Mouse (Mus musculus): ENCODE results near the gene Cxcr4.

Gene Cxcr4

DNA sequence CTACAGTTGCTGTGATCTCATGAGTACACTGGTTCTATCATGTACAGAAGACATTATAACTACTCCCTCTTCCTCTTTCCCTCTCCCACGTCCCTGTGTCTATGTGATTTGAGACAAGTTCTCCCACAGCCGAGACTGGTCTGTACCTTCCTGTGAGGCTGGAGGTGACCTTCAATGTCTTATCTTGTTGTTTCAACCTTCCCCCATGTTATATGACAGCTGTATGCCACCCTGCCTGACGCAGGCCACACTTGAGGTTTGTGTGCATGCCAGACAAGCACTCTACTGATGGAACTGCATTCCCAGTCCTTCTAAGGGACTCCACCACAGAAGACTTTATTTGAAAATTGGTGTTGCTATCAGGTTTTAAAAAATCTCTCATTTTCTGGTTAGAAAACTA, 21.1 kb downstream of the Cxcr4 start:
- no peak for DNase-seq (ENCODE audit: low spot score in 2 of 2)

DNA sequence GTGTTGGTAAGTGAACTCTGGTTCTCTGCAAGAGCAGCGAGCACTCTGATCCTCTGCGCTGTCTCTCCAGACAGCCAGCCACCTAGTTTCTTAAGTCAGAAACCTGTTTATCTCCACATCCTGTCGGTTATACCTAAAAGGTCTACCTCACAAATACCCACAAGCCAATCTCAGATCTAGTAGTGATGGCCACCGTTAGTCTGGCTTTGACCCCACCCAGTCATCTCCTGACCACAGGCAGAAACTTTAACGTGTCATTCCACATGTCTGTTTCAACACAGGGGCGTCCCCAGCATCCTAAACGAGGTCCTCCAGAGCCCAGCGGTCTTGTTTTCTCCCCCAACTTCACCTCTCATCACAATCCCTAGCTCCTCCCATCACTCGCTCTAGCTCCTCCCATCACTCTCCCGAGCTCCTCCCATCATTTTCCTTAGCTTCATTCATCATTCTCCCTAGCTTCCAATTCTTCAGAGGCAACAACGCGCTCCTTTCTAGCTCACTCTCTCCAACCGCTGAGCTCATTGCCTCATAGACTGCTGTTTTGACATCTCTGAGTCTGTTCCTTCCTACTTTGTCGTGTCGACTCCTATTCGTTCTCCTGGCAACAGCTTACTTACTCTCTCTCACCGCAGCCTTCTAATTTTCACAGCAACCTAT, 22.0 kb downstream of the Cxcr4 start:
- DNase-seq (ENCODE audit: low spot score in 2 of 2), result no peak

DNA sequence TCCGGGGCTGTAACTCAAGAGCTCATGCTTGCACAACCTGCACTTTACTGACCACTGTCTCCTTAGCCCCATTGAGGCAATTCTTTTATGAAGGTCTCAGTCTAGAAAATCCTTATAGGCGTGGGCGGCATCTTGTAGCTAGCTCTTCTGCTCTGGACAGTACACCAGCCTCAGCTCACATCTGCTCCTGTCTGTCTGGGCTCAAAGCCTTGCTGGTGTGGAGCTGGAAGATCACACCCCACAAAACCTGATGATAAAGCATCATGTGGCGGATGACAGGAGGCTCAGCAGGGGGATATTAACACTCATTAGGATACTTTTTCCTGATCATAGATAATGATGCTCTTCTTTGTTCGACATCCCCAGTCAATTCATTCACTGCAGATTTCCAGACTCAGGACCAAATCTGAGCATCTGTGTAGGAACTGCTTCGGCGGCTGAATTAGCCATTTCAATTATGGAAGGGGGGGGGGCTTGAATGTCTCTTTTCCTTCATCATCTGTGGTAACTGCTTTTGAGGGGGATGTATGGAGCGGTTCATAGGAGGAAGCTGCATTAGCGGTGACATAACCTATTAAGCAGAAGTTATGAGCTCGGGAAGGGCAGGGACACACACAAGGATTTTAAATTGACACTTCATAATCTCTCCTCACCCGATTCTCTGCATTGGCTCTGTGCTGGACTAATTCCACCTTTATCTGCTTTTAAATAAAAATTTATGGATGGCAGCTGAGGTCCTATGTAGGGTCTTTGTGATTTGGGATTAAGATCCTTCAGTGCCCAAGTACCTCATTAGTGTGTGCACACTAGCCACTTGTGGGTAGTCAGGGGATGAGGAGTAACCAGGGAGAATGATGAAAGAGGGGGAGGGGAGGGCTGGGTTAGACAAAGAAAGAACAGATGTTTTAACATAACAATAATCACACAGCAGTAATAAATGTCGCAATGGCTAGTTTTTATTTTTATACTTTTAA, 24.6 kb downstream of the Cxcr4 start:
- no peak for DNase-seq (ENCODE audit: low spot score in 2 of 2)

DNA sequence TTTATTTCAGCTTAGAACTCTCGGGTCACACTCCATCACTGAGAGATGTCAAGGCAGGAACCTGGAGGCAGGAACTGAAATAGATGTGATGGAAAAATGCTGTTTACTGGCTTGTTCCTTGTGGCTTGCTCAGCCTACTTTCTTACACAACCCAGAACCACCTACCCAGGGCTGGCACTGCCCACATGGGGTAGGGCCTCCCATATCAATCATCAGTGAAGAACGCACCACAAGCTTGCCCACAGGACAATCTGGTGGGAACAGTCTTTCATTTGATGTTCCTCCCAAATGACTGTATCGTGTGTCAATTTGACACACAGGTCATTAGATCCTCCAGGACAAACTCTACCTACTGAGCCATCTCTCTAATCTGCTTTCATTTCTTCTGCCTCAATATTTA, 28.2 kb downstream of the Cxcr4 start:
- DNase-seq (ENCODE audit: low spot score in 2 of 2), result no peak

DNA sequence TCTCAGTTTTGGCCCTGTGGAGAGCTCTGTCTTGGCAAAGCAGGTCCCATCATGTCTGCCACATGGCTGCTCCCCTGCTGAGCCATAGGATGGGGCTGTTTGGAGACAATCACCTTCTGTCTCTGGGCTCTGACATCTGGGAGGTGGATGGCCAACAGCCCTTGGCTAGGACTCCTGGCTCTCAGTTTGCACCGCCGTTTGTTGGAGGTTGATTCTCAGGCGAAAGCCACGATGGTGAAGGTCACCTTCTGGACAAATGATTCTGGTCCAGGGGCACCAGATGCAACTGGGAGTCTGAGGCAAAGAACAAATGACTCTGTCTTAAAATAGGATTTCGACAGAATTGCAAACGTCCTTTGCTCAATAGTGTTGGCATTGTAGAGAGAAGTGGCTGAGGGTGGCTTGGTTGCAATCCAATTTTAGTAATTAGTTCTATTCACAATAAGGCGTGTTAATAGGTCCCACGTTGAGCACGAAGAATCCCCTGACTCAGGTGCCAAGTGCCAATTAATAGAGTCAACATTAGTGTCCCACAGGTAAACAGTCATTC, 30.7 kb downstream of the Cxcr4 start:
- no peak for DNase-seq (ENCODE audit: low spot score in 2 of 2)

DNA sequence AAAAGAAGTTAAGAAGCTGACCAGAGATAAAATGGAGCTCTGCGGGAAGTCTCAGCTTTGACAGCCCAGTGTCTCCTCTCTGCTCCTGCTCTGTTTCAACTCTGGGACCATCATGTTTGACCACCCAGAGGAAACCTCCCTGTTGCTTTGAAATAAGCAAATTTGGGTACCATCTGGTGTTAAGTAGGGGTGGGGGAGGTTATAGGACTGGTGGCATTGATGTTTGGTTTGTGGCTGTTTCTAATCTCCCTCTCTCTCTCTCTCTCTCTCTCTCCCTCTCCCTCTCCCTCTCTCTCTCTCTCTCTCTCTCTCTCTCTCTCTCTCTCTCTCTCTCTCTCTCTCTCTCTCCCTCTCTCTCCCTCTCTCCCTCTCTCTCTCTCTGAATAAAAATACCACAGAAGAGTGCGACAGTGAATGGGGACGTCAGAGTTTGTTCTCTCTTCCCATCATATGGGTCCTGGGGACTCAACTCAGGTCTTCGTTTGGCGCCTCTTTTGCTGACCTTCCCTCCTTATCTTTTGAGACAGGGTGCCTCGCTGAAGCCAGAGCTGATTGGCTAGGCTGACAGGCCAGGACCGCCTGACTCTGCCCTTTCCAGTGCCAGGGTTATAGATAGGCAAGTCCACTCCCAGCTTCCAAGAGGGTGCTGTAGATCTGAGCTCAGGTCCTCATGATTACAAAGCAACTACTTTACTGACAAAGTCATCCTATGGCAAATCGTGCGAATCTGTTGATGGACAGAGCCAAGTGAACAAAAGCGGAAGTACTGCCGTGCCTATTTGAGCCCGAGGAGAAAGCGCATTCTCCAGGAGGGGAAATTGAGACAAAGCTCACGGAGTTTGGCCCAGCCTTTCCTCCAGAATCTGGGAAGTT, 31.4 kb downstream of the Cxcr4 start:
- DNase-seq (ENCODE audit: low spot score in 2 of 2), result no peak

DNA sequence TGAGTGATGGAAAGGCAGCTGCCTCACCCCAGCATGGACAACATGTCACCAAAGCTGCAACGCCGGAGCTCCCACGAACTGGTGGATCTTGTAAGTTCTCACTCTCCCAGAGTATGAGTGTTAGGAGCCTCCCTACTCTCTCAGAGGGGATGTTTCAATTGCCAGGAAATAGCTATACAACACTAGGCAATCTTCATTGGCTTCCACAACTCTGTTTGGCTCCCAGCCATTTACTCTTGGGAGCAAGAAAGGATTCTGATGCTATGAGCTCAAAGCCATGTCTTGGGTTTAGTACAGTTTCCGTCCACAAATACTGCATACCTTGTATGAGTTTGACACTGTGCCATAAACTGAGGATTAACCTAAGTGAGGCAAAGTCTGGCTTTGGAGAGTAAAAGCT, 34.1 kb downstream of the Cxcr4 start:
- no peak for DNase-seq (ENCODE audit: low spot score in 2 of 2)

DNA sequence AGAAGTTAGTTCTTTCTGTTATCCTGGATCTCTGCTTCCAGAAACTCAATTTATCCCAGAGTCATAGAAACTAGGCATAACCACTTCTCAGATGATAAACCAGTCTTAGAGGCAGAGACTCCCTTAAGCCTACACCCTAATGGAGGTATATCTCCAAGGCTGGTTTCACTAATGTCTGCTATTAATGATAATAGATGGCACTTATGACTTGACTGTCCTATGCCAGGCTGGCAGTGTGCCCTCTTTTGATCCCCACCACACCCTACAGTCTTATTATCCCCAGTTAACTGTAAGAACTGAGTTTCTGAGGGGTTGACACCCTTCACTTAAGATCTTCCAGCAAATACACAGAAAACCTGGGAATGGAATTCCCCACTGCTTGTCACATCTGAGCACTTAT, 39.5 kb downstream of the Cxcr4 start:
- DNase-seq (ENCODE audit: low spot score in 2 of 2), result no peak

DNA sequence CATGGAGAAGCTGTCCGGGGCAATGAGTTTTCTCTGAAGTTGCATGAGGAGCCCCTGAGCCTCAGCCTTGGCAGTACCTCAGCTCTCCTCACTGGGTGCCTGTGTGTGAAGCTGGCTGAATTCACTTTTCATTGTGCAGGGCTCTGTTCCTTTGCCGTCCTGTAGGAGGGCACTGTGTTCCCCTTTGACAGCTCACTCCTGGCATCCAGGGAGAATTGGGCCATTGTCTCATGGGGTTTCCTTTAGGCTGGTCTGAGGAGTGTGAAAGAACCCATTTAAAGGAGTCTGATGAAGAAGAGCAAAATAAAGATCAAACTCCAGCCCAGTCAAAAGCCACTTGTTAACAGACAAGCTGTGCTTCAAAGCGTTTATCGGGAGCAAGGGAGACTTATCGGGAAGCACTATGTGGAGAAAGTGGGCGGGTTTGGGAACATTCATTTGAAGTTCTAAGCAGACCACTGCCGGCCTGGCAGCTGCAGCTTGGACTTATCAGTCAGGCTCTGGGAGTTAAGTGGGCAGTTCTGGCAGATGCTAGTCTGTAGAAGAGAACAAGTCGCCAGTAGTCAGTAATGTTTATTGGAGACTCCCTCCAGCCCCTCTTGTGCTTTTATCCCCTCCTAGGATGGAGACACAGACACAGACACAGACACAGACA, 40.2 kb downstream of the Cxcr4 start:
- no peak for DNase-seq (ENCODE audit: low spot score in 2 of 2)

DNA sequence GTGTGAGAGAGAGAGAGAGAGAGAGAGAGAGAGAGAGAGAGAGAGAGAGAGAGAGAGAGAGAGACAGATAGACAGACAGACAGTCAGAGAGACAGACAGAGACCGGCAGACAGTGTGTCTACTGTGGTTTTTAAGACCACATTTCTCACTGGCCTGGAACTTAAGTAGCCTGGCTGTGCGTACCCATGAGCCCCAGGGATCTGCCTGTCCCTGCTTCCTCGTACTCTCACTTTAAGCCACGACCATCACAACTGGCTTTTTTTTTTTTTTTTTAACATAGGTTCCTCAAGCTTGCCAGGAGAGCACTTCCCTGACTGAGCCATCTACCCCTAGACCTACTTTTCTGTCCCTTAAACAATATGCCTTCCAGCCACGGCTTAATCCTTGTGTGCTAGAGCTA, 42.7 kb downstream of the Cxcr4 start:
- no peak for DNase-seq (ENCODE audit: low spot score in 2 of 2)

DNA sequence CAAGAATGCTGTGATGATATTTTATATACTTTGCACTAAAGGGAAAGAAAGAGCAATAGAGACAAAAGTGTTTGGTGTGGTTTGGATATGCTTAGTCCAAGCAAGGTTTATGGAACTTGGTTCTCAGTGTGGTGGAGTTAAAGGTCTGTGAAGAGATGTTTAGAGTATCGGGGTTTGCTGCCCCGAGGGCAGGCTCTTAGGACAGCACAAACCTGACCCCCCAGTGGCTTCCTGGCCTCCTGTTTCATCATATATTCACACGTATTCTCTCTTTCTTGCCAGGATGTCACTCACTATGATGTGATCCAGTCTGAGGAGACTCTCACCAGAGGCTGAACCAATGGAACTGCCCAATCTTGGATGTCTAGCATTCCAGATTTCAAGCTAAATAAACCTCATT, 43.1 kb downstream of the Cxcr4 start:
- DNase-seq (ENCODE audit: low spot score in 2 of 2), result no peak

DNA sequence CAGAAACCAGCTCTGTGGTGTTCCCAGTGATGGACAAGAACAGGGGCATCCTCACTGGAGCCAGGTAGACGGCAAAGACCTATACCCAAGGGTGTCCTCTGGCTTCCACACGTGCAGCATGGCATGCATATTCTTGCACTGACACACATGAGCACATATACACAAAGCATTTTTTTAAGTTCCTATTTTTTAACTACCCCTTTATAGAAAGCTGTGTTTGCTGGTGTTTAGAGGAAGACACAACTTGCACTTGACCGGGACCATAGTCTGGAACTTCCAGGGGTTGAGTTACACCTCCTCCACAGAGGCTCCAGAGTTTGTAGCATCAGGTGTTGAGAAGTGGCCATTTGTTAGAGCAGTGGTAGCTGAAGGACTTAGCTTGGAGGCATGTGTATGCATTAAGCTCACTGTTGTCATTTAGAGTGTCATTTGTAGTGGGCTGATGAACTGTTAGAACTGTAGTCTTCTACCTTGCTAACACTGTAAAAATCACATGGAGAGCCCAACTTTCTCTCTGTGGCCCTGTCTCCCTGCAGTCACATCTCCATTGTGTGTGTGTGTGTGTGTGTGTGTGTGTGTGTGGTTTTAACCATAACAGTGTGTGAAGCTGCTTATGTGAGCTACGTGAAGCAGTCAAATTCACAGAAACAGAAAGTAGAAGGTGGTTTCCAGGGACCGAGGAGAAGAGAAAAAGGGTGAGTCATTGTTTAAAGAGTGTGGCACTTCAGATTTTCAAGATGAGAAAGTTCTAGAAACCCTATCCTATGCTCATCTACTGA, 43.7 kb downstream of the Cxcr4 start:
- no peak for DNase-seq (ENCODE audit: low spot score in 2 of 2)

DNA sequence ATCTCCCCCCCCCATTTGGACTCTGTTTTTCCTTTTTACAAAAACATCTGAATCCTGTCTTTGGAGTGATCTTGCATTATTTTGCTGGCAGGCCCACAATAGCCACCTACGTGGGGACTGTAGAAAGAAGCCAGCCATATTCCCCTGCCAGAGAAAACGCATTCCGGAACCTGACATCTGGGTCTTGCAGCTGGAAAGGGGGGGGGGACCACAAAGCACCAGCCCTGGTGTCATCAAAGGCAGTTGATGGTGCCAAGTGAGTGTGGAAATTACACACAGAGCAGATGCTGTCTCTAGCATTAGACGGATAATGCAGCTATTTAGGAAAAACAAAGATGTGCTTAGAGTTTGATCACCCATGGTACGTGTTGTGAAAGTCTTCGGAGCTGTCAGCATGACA, 46.4 kb downstream of the Cxcr4 start:
- DNase-seq (ENCODE audit: low spot score in 2 of 2), result no peak

DNA sequence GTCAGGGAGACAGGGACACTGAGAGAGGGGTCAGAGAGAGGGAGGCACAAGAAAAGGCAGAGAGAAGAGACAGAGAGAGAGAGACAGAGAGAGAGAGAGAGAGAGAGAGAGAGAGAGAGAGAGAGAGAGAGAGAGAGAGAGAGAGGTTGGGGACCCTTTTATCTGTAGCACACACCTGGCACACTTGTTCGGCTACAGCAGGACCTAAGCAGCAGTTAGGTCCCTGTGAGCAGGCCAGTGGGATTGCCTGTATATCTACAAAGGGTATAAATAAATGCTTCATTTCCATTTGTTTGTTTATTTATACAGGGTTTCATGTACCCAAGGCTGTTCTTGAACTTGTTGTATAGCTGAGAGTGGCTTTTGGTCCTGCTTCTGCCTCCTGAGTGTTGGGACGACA, 49.0 kb downstream of the Cxcr4 start:
- no peak for DNase-seq (ENCODE audit: low spot score in 2 of 2)

DNA sequence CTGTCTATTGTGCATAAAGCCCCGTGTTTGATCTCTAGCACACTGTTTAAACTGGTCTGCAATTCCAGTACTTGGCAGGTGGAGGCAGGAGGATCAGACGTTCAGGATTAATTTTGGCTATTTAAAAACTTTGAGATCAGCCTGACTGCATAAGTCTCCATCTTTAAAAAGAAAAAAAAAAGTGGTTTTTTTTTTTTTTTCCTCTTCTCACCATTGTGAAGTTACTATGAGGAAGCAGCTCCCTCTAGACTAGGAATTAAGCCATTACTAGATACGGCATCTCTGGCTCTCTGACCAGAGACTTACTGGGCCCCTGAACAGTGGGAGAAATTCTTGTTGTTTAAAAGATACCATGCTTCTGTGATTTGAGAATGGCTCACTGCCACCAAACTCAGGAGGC, 49.5 kb downstream of the Cxcr4 start:
- no peak for DNase-seq (ENCODE audit: low spot score in 2 of 2)

DNA sequence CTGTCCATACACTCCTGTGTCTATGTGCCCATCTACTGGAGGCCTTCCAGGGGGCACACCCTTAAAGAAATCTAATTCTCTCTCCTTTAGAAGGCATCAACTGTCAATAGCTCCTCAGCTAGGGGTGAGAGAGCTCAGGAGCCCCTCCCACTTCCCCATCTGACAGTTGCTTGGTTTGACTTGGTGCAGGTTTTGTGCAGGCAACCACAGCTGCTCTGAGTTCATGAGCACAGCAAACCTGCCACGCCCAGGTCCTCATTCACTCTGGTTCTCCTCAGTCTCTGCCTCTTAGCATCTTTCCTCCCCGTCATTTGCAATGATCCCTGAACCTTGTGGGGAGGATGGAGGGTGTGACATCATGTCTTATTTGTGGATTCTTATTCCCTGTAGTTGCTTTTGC, 51.9 kb downstream of the Cxcr4 start:
- DNase-seq (ENCODE audit: low spot score in 2 of 2), result no peak

DNA sequence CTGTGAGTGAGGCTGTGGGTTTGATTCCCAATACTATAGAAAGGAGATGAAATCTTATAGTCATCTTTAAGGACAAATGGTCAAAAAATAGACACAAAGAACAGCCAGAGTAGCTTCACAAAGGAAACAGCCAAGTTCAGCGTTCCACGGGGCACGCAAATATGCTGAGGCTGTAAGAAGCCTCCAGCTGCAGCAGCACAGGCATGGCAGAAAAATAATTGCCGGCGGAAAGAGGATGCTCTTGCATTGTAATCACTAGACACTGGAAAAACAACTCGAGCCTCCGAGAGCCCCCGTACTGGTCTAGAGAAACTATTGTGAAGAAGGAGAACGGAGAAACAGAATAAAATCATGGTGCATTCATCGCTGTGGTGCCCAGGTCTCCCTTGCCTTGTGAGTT, 52.5 kb downstream of the Cxcr4 start:
- DNase-seq (ENCODE audit: low spot score in 2 of 2), result no peak
